Mouse (Mus musculus) kidney, postnatal 4 days (tissue): Measurements from ENCODE around the gene Saa1.
"Not testable (repeated sequence)": the region's sequence is repeated elsewhere in the genome, so short reads cannot be mapped to it uniquely, and the experiment has no call there.

Experiments
- DNase-seq, 2 experiments: peaks; one replicate each; pipeline ENCODE4 v3.0.0; 2021; ENCODE audit warnings: mixed read lengths in 2 of 2

Saa1 gene

DNA sequence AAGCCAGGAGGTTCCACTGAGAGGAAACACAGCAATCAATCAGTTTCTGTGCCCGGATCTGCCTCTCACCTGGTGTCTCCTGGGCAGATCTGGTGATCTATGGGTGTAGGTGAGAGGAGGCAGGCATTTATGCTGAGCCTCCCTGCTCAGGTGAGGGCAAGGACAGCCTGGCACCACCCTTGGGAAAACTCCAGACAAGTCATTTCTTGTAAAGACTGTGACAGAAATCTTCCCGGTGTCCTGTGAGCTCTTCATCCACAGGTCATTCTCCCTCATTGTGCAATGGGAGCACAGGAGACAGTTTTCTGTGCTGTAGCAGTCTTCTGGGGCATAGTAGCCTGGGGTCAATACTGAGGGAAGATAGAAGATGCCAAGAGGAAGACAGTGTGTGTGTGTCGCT, at the start of gene Saa1:
Gene Saa1, minus strand, starts transcription at position 101 of the 400 bp plus-strand sequence.
- not testable (repeated sequence) for DNase-seq

- no peak for DNase-seq
Measured at GRCm38 (mm10) chr7:46789177-46789849, 46.5 kb upstream of the Saa1 start.

DNA sequence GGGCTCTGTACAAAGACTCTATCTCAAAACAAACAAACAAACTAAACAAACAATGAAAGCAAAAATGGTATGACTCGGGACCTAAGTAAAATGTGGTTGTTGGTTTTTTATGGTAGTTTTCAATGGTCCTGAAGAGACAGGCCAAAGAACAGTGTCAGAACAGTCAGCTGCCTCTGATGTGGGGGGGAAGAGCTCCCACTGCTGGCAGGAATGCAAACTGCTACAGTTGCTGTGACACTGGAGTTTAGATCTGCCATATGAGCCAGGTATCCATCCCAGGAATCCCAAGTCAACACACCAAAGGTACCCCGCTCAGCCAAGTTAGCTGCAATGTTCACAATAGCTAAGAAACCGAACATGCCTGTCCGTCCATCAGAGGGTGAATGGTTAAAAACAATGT, 27.9 kb upstream of the Saa1 start:
- peak; percentile 72 to 73 for DNase-seq

DNA sequence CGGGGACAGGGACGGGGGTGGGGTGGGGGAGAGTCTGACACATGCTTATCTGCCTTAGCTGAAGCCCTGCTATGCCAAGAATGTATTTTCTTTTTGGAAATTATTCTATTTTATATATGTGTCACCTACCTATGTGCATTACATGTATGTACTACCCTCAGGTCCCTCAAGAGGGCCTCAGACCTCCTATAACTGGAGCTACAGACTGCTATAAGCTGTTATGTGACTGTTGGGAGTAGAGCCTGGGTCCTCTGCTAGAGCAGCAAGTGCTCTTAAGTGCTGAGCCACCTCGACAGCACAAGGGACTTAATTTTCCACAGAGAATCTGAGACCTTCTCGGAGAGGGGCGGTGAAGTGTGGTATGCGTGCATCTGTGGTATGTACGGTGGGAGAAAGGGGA, 25.7 kb upstream of the Saa1 start:
- no peak for DNase-seq

GRCm38 (mm10) chr7:46767371-46767770, 24.6 kb upstream of the Saa1 start:
- no peak for DNase-seq

GRCm38 (mm10) chr7:46764672-46765071, 21.9 kb upstream of the Saa1 start:
- no peak for DNase-seq

- DNase-seq, result no peak
Measured at GRCm38 (mm10) chr7:46762601-46763000, 19.8 kb upstream of the Saa1 start.

GRCm38 (mm10) chr7:46761049-46761795, 18.4 kb upstream of the Saa1 start:
- DNase-seq, result no peak

DNA sequence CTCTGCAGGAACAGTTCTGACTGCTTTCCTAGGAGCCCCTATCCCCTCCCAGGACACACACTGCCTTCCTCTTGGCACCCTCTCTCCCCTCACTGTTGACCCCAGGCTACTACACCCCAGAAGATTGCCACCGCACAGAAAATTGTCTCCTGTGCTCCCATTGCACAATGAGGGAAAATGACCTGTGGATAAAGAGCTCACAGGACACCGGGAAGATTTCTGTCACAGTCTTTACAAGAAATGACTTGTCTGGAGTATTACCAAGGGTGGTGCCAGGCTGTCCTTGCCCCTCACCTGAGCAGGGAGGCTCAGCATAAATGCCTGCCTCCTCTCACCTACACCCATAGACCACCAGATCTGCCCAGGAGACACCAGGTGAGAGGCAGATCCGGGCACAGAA, 8.7 kb upstream of the Saa1 start, which contains the start of gene Saa2:
Gene Saa2, plus strand, starts transcription at position 301 of the 400 bp plus-strand sequence.
- no peak for DNase-seq

GRCm38 (mm10) chr7:46748459-46748858, 5.7 kb upstream of the Saa1 start:
- DNase-seq, result no peak

- no peak for DNase-seq
Measured at GRCm38 (mm10) chr7:46746381-46746780, 3.6 kb upstream of the Saa1 start.

DNA sequence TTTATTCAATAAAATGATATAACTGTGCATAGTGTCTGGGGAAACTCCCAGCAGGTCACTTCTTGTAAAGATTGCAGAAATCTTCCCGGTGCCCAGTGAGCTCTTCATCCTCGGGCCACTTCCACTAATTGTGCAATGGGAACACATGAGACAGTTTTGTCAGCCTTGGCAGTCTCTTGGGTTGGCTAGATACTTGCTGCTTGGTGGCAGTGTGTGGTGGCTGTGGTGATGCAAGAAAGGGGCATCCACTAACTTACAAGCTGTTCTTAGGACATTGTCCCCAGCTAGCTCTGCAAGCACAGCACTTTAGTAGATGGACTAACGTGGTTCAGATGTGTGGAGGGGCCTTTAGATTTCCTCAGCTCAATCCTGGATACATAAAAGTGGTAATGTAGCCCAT, 3.0 kb upstream of the Saa1 start:
- no peak for DNase-seq

DNA sequence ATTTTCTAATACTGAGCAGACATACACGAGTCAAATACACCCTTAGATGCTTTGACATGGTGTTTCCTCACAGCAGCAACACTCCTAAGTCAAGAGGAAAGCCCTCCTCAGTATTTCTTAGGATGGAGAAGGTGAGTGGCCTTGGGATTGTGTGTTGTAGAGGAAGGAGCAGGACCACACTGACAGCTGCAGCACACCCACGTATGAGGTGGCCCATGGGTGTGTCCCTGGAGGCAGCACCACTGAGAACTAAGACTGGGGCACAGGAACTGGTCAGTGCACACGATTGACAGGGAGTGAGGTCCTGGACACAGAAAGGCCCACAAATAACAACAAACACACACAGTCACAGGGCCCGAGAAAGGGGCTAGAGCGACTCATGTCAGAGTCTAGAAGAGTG, 2.7 kb downstream of the Saa1 start:
- DNase-seq, result not testable (repeated sequence)

GRCm38 (mm10) chr7:46738561-46739460, 4.0 kb downstream of the Saa1 start:
- DNase-seq, result no peak

DNA sequence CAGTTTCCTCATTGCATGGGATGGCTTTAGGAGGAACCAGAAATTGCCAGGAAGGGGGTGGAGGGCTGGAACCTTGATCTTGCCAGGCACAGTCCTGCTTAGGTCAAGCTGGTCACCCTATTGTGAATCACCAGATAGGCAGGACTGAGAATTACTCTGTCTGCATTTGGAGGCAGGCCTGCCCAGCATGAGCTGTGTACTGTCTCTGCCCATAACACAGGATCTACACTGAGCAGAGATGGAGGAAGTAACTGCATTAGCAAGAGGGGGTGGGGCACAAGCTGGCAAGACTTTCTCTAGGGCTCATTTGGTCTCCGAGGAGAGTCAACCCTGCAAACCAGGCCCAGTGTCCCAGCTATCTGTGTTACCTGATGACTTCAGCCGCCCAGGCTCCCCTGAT, 7.8 kb downstream of the Saa1 start:
- no peak for DNase-seq

GRCm38 (mm10) chr7:46732458-46732857, 10.3 kb downstream of the Saa1 start, which contains the start of gene Saa4:
Gene Saa4, minus strand, starts transcription at chr7:46732603.
- no peak for DNase-seq

DNA sequence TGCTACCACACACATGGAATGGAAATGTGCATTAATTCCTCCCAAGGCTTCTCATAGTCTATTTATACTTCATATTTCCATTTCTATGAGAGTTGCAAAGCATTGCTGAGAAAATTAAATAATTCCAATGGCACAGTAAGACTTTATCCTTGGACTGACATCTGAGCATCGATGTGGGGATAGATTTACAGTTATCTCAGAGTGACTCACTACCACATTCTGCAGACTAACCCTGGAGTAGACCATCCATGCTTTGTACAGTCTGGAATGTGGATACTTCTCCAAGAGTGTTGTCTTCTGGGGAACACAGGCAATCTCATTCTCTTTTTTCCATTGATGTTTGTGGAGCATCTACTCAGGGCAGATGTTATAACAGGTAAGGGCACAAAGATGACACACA, 15.2 kb downstream of the Saa1 start:
- DNase-seq, result no peak

DNA sequence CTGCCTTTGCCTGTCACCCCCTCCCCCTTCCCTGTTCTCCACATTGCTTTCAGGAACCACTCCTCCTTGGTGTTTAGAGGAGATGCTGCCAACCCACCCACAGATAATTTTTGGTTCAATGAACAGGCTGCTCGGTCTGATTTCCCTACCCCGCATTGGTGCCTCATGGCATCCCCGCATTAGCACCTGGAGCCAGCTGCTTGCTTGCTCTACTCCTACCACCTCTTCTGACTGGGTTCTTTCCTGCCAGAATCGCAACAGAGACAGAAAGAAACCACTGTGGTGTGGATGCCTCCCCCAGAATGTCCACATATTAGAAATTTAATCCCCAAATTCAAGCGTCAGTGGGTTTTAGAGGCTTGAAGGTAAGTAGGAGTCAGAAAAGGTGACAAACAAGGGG, 18.4 kb downstream of the Saa1 start:
- DNase-seq, result peak; percentile 10 to 19

GRCm38 (mm10) chr7:46723849-46724248, 18.9 kb downstream of the Saa1 start:
- DNase-seq, result peak; percentile 17 to 40

GRCm38 (mm10) chr7:46723354-46723753, 19.4 kb downstream of the Saa1 start:
- no peak for DNase-seq

GRCm38 (mm10) chr7:46720460-46720859, 22.3 kb downstream of the Saa1 start:
- no peak for DNase-seq

DNA sequence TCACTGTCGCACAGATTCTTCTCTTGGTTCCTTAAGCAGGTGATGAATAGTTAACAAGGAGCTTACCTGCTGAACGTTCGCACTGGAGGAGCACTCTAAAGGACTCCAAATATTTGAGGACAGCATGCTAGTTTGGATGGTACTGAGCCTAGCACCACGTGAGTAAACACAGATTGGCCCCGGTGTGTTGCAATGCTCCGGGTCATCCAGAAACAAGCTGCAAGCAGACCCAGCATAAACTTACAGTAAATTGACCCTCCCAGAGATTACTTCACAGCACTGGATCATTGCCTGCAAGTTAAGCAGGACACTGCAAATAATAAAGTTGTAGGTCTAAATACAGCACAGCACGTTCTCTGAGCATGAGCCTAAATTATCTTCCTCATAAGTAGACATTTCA, 23.3 kb downstream of the Saa1 start:
- DNase-seq, result no peak

- no peak for DNase-seq
Measured at GRCm38 (mm10) chr7:46718591-46719270, 24.0 kb downstream of the Saa1 start.
